Mouse (Mus musculus) hindlimb bud, embryonic 11.5 days (tissue): Measurements from ENCODE around the gene Prkca.

Source experiments
- DNase-seq: peaks from one replicate; pipeline ENCODE4 v3.0.0-alpha.2; 2012; ENCODE audit warnings: low read depth, low spot score; ENCODE audit errors: extremely low spot score

The Prkca gene

DNA sequence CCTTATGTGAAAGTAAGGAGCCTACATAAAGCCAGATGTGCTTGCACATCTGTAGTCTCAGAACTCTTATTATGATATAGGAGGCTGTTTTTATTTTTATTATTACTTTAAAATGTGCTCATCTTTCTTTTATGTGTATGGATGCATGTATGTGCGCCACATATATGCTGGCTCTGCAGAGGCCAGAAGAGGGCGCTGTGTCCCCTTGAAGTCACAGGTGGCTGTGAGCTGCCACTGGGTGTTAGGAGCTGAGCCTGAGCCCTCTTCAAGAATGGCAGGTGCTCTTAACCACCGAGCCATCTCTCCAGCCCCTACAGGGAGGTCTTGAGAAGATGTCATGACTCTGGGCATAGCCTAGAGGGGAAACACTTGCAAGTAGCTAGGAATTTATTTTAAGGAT lies 452.4 kb downstream of the Prkca start:
- DNase-seq = no peak

- DNase-seq = no peak
These were observed 456.4 kb downstream of the Prkca start for GRCm38 (mm10) chr11:107887342-107887741.
